Mouse (Mus musculus) lung, embryonic 15.5 days (tissue): Measurements from ENCODE around the gene Efhc1. TPM values are rescaled to one million over a fixed set of nuclear protein-coding genes. Genes with fewer than 3 reads are reported as not detected.

Source experiments
- ATAC-seq: fragments of 200-750 bp; cut with Nextera tagmentation; 2 replicates; pipeline ENCODE4 v1.8.0; 2017; ENCODE audit warnings: moderate number of reproducible peaks, borderline replicate concordance; ENCODE audit not compliant: low FRiP score, low TSS enrichment; ENCODE audit errors: extremely low read depth
- H3K27ac ChIP-seq: fragments of 300-500 bp; sonication (generic); 2 replicates; pipeline ENCODE4 v1.5.1; 2015; ENCODE audit warnings: moderate library complexity, mild to moderate bottlenecking, inconsistent platforms
- H3K27me3 ChIP-seq: fragments of 300-500 bp; sonication (generic); 2 replicates; pipeline ENCODE4 v1.6.1; 2015; ENCODE audit warnings: inconsistent platforms
- H3K36me3 ChIP-seq: fragments of 300-500 bp; sonication (generic); 2 replicates; pipeline ENCODE4 v1.6.1; 2015; ENCODE audit warnings: inconsistent platforms
- H3K4me1 ChIP-seq: fragments of 300-500 bp; sonication (generic); 2 replicates; pipeline ENCODE4 v1.6.1; 2015; ENCODE audit warnings: inconsistent platforms
- H3K4me2 ChIP-seq: fragments of 300-500 bp; sonication (generic); 2 replicates; pipeline ENCODE4 v1.6.1; 2015; ENCODE audit warnings: inconsistent platforms, mild to moderate bottlenecking, moderate library complexity
- H3K4me3 ChIP-seq: fragments of 300-500 bp; sonication (generic); 2 replicates; pipeline ENCODE4 v1.5.1; 2015; ENCODE audit warnings: mild to moderate bottlenecking, inconsistent platforms
- H3K9ac ChIP-seq: fragments of 300-500 bp; sonication (generic); 2 replicates; pipeline ENCODE4 v1.6.1; 2015; ENCODE audit warnings: inconsistent platforms
- H3K9me3 ChIP-seq: fragments of 300-500 bp; sonication (generic); 2 replicates; pipeline ENCODE4 v1.6.1; 2016; ENCODE audit warnings: inconsistent platforms
- WGBS: fragments of 180-500 bp; shearing (Covaris S2); methylation state at CpG from one replicate; pipeline ENCODE4 v1.1.7; 2015; 5-methylcytosine and 5-hydroxymethylcytosine counted together
- polyA plus RNA-seq: library from polyadenylated mRNA; unstranded; fragments of >200 nt; fragmentation: Nextera tagmentation; extraction: Ambion mirVana; gene quantifications from 2 replicates; pipeline ENCODE4 v1.2.1, GENCODE M21; 2015

The Efhc1 gene
- polyA plus RNA-seq, 1 experiment from 2014 or later: 5.3 TPM

- no peaks in the 10 kb centered on the region for H3K27me3 ChIP-seq
- no peak overlapping the region for H3K9ac ChIP-seq
- H3K4me1 ChIP-seq: 0 out of 2 replicates have a peak, but pooled peaks cover 7% of the 10 kb centered on the region
- no peak overlapping the region for H3K4me3 ChIP-seq
- no peaks in the 10 kb centered on the region for H3K9me3 ChIP-seq
- H3K27ac ChIP-seq: no peak overlapping the region
- WGBS: 74% methylated on average over 5 of the region's 5 CpGs
- H3K4me2 ChIP-seq: no peak overlapping the region
- no peak for ATAC-seq
- peaks cover 6% of the 10 kb centered on the region; the same call in 1 of the 2 replicates for H3K36me3 ChIP-seq
Observed at GRCm38 (mm10) chr1:20994338-20994737, 42.9 kb downstream of the Efhc1 start.

DNA sequence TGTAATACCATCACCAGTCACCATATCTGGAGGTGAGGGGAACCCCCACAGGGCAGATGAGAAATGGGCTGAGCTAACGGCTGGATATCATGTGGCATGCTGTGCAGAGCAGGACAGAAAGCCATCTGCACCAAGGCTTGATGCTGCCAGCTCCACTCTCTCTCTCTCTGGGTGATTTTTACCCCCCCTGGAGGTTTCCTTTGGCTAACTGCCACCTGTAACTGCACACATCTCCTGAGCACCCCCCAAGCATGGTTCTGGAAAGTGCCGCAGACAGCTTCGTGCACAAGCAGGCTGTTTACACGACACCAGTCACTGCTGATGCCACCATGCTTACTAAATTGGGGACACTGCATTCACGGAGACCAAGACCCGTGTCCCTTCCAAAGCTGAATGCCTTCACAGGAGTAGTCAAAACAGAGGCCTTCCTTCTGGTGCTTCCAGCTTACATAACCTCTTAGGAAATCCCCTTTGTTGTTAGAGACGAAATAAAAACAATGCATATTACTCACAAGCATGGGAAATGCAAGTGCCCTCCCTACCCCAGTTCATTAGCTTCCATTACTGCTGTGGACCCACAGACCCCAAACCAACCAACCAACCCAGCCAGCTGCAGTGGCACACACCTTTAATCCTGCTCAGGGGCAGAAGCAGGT, 44.0 kb downstream of the Efhc1 start:
- H3K4me1 ChIP-seq: 0 out of 2 replicates have a peak, but pooled peaks cover 7% of the 10 kb centered on the region
- H3K9ac ChIP-seq: no peak overlapping the region
- H3K36me3 ChIP-seq: peaks cover 16% of the 10 kb centered on the region; the same call in 1 of the 2 replicates
- no peaks in the 10 kb centered on the region for H3K9me3 ChIP-seq
- no peak overlapping the region for H3K4me3 ChIP-seq
- no peaks in the 10 kb centered on the region for H3K27me3 ChIP-seq
- no peak overlapping the region for H3K4me2 ChIP-seq
- WGBS: 59% methylated on average over 7 of the region's 7 CpGs
- ATAC-seq: no peak
- H3K27ac ChIP-seq: no peak overlapping the region

- Histone ChIP-seq H3K27me3 (no peaks in the 10 kb centered on the region), H3K9me3 (no peaks in the 10 kb centered on the region), H3K27ac (no peak overlapping the region), H3K4me1 (0 out of 2 replicates have a peak, but pooled peaks cover 7% of the 10 kb centered on the region), H3K36me3 (peaks cover 22% of the 10 kb centered on the region), H3K4me2 (no peak overlapping the region), H3K4me3 (no peak overlapping the region), H3K9ac (no peak overlapping the region)
- WGBS: 30% methylated on average over 17 of the region's 17 CpGs
- no peak for ATAC-seq
Observed at GRCm38 (mm10) chr1:20996603-20997327, 45.3 kb downstream of the Efhc1 start.

DNA sequence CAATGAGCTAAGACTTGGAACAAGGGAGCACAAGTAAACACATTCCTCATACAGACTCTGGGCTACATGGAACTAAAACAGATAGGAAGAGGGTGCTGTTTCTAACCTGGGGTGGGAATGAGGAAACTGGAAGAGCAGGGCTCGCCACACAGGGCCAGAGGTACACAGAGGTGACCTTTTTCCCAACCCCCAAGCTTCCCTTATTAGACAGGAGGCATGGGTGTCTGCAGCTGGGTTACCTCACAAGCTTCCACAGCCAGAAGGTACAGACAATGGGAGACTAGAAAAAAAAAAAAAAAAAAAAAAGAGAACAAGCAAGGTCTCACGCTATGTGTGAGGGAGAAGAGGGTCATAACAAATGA, 45.9 kb downstream of the Efhc1 start:
- Histone ChIP-seq H3K4me1 (0 out of 2 replicates have a peak, but pooled peaks cover 7% of the 10 kb centered on the region), H3K27ac (no peak overlapping the region), H3K9me3 (no peaks in the 10 kb centered on the region), H3K27me3 (no peaks in the 10 kb centered on the region), H3K9ac (no peak overlapping the region), H3K4me2 (no peak overlapping the region), H3K4me3 (no peak overlapping the region), H3K36me3 (peaks cover 25% of the 10 kb centered on the region)
- ATAC-seq: no peak
- WGBS: 58% methylated on average over 2 of the region's 2 CpGs

- Histone ChIP-seq H3K9ac (no peak overlapping the region), H3K27ac (no peak overlapping the region), H3K4me1 (peaks cover 10% of the 10 kb centered on the region; the same call in 1 of the 2 replicates), H3K36me3 (peaks cover 25% of the 10 kb centered on the region), H3K4me3 (no peak overlapping the region), H3K9me3 (no peaks in the 10 kb centered on the region), H3K27me3 (no peaks in the 10 kb centered on the region), H3K4me2 (no peak overlapping the region)
- ATAC-seq: no peak
- WGBS: 42% methylated on average over 13 of the region's 13 CpGs
Observed at GRCm38 (mm10) chr1:20997881-20998389, 46.5 kb downstream of the Efhc1 start.

GRCm38 (mm10) chr1:21002246-21003142, 51.1 kb downstream of the Efhc1 start:
- Histone ChIP-seq H3K4me1 (peaks cover 3% of the 10 kb centered on the region; the same call in 1 of the 2 replicates), H3K27me3 (no peaks in the 10 kb centered on the region), H3K4me3 (no peak overlapping the region), H3K9ac (no peak overlapping the region), H3K9me3 (no peaks in the 10 kb centered on the region), H3K27ac (peak overlapping the region; percentile 50; the same call in 1 of the 2 replicates), H3K36me3 (peaks cover 49% of the 10 kb centered on the region), H3K4me2 (no peak overlapping the region)
- WGBS: 71% methylated on average over 14 of the region's 14 CpGs
- ATAC-seq: peak; percentile 77; the same call in 1 of the 2 replicates

DNA sequence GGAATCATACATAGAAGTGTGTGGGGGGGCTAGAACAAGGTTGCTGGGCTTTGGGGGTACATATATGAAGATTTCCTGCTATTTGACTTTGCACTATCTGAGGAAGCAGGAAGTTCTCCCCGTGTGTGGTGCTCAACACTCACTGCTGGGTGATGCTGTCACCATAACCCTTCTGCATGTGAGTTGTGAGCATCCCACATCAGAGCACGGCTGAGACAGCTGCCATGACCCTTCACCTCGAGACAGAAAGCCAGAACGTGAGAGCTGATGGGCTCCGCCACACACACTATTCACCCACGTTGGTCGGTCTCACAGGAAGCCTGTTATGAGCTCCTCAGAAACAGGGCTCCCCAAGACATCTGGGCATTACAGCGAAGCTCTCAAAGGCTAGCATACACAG, 53.2 kb downstream of the Efhc1 start:
- peaks cover 40% of the 10 kb centered on the region for H3K36me3 ChIP-seq
- H3K27ac ChIP-seq: no peak overlapping the region
- H3K9ac ChIP-seq: no peak overlapping the region
- no peak overlapping the region for H3K4me3 ChIP-seq
- WGBS: 60% methylated on average over 8 of the region's 8 CpGs
- peaks cover 9% of the 10 kb centered on the region; the same call in 1 of the 2 replicates for H3K4me1 ChIP-seq
- H3K27me3 ChIP-seq: no peaks in the 10 kb centered on the region
- no peak overlapping the region for H3K4me2 ChIP-seq
- H3K9me3 ChIP-seq: no peaks in the 10 kb centered on the region
- ATAC-seq: no peak

- no peak overlapping the region for H3K27ac ChIP-seq
- 80% methylated on average over 5 of the region's 5 CpGs for WGBS
- H3K27me3 ChIP-seq: no peaks in the 10 kb centered on the region
- no peak overlapping the region for H3K4me2 ChIP-seq
- ATAC-seq: no peak
- no peak overlapping the region for H3K4me3 ChIP-seq
- peaks cover 30% of the 10 kb centered on the region for H3K36me3 ChIP-seq
- H3K9ac ChIP-seq: no peak overlapping the region
- H3K9me3 ChIP-seq: no peaks in the 10 kb centered on the region
- peaks cover 9% of the 10 kb centered on the region; the same call in 1 of the 2 replicates for H3K4me1 ChIP-seq
Observed at GRCm38 (mm10) chr1:21006775-21007174, 55.3 kb downstream of the Efhc1 start.

DNA sequence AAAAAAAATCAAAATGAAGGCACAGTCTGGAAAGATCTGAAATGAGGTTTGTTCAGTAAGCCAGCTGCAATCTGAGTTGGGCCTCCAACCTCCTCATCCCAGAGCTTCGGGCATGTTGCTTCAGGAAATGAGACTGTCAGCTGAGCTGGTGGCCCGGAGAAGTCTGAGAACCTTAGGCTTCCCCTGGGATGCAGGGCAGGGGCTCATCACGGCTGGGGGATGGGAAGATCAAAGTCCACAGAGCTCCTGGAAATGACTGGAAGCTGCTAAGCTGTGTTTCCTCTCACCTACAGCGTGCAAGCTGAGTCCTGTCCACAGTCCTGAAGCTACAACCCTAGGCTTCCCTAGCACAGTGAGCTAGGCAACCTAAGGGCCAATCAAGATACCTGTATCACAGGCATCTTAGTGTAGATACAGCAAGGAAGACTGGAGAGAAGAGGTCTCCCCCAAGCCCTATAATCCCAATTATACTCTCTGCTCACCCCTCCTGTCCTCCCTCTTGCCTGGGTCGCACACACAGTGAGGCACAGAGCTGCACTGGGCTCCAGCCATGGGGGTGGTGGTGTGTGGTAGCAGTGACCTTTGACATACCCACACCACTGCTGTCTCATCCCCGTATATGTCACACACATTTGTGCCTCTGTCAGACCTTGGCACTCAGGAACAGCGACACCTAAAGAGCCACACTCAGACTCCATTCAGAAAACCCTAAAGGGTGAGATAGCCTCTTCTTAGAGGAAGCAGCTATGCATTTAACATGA, 56.7 kb downstream of the Efhc1 start:
- H3K27ac ChIP-seq: no peak overlapping the region
- H3K9me3 ChIP-seq: no peaks in the 10 kb centered on the region
- no peak overlapping the region for H3K4me3 ChIP-seq
- H3K9ac ChIP-seq: no peak overlapping the region
- WGBS: 61% methylated on average over 7 of the region's 7 CpGs
- H3K4me2 ChIP-seq: no peak overlapping the region
- no peaks in the 10 kb centered on the region for H3K27me3 ChIP-seq
- peaks cover 38% of the 10 kb centered on the region for H3K36me3 ChIP-seq
- no peak for ATAC-seq
- H3K4me1 ChIP-seq: 0 out of 2 replicates have a peak, but pooled peaks cover 6% of the 10 kb centered on the region

- Histone ChIP-seq H3K9ac (no peak overlapping the region), H3K4me2 (no peak overlapping the region), H3K4me3 (no peak overlapping the region), H3K27me3 (no peaks in the 10 kb centered on the region), H3K4me1 (0 out of 2 replicates have a peak, but pooled peaks cover 6% of the 10 kb centered on the region), H3K27ac (peak overlapping the region; percentile 20; the same call in 1 of the 2 replicates), H3K36me3 (peaks cover 32% of the 10 kb centered on the region), H3K9me3 (no peaks in the 10 kb centered on the region)
- ATAC-seq: peak; percentile 58; the same call in 1 of the 2 replicates
- WGBS: 55% methylated on average over 4 of the region's 4 CpGs
Observed at GRCm38 (mm10) chr1:21008891-21009290, 57.5 kb downstream of the Efhc1 start.
